Mouse (Mus musculus) urinary bladder, adult 18-20 months (tissue): Measurements from ENCODE around the gene Gse1.

Source experiments
- DNase-seq, 2 experiments: peaks; one replicate each; pipeline ENCODE4 v3.0.0; 2022; ENCODE audit warnings: low spot score in 2 of 2, mixed read lengths in 2 of 2

The Gse1 gene

DNA sequence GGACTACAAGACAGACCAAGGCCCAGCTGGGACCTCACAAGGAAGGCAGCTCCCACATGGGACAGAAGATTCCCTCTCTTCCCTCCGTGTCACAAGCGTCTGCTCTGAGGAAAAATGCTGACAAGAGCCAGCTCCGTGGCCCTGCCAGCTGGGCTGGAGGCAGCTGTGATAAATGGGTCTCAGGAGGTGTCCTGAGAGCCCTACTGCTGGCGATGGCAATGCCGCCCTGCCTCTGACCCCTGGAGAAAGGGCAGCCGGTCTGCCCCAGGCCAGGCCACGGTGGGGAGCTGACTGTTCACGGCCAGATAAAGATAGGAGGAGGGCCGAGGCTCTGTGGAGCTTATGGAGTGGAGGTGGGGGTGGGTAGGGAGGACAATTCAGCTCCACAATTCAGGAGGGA lies 193.4 kb downstream of the Gse1 start:
- no peak for DNase-seq

DNA sequence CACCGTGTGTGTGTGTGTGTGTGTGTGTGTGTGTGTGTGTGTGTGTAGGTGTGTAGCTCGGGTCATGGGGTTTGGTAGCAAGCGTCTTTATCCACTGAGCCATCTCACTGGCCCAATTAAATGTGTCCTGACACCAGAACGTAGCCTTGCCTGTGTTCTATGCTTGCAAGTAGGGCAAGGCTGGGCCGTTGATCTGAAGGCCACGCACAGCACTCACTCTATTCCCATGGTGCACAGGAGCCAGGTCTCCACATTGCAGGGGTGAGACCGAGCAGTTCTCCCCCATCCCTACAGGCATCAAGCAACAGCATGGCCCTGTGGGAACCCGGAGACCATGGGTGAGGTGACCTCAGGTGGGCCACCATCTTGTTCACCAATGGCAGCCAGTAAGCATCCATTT lies 194.0 kb downstream of the Gse1 start:
- DNase-seq: no peak

DNA sequence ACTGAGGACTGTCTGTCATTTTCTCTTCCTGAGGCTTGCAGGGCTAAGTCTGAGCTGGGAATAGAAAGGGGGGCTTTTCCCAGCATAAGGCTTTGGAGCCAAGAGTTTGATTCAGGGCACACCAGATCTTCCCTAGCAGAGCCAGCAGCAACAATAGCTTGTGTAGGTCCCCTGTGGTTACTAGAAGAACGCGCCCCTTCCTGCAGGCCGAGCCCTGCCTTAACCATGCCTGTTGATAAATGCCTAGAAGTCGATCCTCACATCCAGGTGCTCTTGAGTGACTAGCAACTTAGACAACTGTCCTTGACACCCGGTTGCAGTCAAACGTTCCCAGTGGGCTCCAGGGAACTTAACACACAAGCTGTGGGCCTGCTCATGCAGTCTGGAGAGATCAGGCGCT lies 195.3 kb downstream of the Gse1 start:
- no peak for DNase-seq

DNA sequence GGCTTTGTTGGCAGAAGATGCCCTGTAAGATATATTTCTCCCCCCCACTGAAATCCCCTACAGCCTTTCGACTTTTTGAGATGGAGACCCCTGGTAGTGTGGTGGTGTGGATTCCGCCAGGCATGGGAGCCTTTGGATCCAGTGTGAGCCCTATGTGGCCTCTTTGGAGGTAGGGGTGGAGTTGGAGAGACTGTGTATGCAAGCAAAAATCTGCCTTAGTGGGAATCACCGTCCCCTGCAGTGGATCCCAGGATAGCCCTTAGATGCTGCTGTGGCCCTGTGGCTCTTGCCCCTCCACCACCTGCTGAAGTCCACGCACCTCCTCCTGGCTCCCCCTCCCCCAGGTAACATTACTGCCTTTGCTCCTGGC lies 196.6 kb downstream of the Gse1 start:
- no peak for DNase-seq

DNA sequence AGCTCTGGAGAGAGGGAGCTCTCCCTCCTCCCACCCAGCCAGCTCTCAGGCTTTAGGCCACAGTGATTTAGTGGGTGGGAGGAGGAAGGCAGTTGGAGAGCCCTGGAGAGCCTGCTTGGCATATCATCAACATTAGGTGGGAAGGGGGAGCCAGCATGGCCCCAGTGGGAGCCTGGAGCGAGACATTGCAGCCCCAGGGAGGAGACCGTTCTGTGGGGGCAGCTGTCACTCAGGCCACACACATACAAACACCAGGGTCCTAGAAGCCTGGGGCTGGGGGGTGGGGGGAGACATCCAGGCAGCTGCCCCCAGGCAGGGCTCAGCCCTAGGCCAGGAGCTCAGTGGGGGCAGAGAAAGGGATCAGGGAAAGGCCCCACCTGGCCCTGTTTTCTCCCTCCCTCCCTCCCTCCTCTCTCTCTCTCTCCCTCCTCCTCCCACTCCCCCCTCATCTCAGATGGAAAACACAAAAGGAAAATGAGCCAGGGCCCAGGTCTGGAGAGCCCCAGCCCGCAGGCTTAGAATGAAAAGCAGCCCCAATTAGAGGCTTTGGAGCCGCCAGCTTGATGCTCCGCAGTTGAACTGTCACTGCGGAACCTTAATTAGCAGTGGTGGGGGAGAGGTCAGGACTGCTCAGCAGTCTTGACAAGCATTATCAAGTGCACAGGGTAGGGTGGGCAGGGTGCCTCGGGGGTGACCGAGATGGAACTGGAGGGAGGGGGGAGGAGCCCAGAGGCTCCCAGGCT lies 197.1 kb downstream of the Gse1 start:
- DNase-seq: no peak

DNA sequence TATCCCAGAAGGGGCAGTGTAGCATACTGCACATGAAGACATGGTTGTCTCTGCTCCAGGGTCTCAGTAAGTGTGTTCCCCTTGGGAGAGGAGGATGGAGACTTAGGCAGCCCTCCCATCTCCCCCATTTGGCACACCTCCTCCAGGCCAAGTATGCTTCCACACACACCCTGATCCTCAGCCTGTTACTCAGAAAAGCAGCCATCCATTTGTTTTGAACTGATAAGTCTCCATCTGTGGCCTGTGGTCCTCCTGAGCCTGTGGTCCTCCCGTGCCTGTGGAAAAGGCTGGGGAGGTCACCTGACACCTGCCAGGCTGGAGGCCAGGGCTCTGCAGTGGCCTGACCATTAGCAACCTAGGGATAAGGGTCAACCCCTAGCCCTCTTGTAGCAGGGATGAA lies 197.8 kb downstream of the Gse1 start:
- DNase-seq: no peak

DNA sequence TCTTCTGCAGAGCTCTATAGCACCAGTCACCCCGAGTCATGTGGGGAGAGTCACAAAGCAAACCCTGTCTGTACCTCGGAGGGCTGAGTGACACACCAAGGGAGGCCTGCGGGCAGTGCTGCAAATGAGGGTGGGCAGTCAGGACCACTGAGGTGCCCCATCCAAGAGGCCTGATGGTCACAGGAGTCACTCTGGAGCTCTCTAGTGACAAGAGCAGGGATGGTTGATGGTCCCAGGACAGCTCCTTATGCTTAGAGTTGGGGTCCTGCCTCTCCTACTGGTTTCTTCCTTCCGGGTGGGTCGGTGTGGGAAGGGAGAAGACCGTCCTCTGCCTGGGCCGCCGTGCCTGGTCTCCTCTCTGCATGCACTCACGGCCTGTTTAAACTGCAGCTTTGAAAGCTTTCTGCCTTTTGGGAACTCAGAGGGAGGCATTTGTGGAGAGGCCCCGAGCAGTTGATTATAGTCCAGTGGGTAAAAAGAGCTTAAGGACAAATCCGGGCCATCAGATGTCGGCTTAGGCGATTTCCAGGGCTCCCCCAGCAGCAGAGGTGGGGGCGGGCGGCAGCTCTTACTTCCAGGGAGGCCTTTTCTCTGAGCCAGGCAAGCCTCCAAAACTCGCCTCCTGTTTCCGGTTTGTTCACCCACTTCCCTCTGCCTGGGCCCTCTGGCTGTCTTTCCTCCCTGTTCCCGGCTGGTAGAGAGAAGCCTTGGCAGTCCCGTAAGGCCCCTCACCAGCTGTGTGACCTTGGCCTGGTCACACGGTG lies 198.5 kb downstream of the Gse1 start:
- DNase-seq: no peak

DNA sequence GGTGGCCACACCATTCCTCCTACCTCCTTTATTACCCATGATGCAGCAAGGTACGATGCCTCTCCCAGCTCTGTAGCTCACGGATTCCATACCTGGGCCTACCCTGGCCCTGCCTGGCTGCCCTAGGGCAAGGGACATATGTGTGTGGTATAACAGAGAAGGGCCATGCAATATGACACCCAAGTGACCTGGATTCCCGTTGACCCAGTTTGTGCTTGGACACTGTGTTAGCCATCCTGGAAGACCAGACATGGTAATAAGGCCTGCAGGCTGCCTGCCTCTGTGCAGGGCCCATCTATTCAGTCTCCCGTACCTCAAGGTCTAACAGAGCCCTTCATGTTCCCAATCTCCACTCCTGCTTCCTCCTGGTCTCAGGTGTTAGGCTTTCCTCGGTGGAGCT lies 200.2 kb downstream of the Gse1 start:
- no peak for DNase-seq

DNA sequence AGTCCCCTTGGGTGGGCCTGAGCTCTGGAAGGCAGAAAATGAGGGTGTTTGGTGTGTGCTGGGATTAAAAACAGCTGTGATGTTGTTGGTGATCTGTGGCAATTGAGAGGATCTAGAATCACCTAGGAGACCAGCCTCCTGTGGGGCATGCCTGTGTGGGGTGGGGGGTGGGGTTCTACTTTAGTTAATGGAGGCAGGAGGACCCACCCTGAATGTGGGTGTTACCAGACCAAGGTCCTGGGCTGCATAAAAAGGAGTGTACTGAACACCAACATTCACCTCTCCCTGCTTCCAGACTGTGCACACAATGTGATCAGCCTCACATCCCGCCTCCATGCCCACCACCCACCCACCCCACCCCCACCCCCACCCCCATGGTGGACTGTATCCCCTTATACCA lies 200.9 kb downstream of the Gse1 start:
- no peak for DNase-seq

DNA sequence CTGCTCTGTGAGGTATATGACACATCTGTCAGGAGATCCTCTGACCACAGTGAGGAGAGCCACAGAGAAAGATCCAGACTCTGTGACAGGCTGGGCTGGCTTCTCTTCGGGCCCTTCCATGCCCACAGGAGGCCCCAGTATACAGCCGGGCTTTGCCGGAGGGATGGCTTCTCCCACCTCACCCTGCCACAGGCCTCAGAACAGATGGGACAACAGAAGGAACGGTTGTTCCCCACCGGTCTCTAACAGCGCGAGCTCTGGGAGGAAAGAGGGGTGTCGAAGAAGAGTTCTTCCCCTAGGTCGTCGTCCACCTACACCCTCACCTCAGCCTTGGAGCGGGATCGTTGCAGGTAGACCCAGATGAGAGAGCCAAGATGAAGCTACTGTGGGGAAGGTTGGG lies 202.8 kb downstream of the Gse1 start:
- DNase-seq: no peak

DNA sequence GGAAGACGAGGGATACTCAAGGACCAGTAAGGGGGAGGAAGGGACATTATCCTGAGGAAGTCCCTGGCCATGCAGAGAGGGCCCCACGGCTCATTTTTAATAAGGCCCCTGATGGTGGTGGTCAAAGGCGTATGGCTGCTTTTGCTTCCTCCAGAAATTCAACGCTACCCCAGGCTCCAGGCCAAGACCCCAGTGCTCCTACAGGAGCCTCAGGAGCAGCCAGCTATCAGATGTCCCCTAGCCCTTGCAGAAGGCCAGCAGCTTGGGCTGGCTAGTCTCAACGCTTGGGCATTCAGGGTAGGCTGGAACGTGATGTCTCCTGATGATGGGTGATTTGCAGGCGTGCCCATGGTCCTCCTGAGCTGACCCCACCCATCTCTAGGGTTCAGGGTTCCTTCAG lies 204.2 kb downstream of the Gse1 start:
- no peak for DNase-seq

DNA sequence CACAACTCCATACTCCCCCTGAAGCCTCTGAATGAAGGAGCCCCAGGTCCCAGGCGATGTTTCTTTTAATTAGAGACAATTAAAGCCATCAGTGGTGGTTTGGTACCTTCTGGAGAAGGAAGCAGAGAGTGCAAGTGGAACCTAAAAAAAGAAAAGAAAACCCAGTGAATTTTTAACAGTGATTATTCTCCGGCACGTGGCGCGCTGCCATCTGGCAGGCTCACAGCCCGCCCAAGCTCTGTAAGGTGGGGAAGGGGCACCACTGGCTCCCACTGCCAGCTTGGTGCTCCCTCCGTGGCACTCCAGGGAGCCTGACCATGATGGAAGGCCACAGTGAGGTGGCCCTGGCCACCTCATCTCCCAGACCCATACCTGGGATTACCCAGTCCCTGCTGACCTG lies 204.9 kb downstream of the Gse1 start:
- no peak for DNase-seq

DNA sequence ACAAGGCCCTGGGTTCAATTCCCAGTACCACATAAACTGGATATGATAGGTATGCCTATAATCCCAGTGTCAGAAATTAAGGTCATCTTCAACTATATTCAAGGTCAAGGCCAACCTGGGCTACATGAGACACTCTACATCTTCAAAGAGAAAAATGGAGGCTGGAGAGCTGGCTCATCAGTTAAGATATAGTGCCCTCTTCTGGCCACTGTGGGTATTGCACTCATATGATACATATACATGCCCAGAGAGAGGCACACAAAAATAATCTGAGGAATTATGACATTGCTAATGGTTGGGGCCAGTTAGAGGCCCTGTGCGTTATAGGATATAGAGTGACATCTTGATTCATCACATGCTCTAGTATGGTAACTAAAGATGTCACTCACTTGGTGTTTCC lies 205.5 kb downstream of the Gse1 start:
- no peak for DNase-seq

DNA sequence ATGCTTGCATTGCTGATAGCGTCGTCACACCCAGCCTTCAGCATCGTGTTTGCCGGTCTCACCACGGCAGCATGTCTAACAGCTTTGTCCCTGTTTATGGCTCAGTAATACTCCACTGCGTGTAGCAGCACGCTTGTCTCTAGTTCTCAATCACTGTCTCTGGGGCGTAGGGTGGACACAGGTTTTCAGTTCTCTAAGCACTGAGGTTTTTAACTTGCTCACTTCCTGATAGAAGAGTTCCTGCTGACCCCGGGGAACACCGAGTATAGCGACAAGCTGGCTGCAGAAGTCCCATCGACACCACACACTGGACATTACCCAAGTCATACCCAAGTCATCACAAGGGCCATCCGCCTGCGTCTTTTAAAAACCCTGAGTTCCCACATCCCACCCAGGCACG lies 207.5 kb downstream of the Gse1 start:
- no peak for DNase-seq

DNA sequence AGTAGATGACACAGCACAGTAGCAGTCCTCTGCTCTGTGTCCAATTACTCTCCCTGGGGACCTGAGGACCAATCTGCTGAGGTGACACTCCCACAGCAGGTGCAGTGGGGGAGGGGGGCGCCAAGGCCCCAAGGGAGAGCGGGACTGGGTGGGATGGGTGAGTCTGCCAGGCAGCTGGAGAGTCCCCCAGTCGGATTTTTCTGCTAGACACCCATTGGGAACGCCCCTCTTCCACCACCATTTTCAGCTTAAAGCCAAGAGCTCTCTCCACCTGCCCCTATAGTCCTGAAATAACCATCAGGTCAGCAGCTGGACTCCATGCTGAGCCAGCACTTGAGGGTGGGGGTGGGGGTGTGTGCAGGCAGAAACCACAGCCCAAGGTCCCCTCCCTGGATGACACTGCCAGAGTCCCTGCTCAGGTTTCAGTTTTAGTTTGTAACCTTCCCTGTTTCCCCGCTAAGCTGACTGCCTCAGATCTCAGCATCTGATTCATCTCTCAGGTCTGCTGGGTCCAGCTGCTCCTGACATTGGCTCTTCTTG lies 208.3 kb downstream of the Gse1 start:
- no peak for DNase-seq

DNA sequence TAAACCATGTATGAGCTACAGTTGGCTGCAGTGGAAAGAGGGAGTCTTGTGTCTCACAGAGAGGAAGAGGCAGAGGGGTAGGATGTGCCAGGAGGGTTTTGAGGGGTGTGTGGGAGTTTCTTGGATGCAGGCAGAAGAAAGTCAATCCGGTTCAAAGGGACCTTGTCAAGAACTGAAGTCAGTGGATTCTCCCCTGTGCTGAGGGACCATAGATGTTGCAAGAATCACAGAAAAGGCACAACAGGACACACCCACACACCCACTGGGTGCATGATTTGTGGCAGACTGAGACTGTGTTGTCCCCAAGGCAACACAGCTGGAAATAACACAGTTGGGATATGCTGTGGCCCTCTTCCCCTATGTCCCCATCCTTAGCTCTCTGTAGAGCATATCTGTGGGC lies 209.0 kb downstream of the Gse1 start:
- no peak for DNase-seq

DNA sequence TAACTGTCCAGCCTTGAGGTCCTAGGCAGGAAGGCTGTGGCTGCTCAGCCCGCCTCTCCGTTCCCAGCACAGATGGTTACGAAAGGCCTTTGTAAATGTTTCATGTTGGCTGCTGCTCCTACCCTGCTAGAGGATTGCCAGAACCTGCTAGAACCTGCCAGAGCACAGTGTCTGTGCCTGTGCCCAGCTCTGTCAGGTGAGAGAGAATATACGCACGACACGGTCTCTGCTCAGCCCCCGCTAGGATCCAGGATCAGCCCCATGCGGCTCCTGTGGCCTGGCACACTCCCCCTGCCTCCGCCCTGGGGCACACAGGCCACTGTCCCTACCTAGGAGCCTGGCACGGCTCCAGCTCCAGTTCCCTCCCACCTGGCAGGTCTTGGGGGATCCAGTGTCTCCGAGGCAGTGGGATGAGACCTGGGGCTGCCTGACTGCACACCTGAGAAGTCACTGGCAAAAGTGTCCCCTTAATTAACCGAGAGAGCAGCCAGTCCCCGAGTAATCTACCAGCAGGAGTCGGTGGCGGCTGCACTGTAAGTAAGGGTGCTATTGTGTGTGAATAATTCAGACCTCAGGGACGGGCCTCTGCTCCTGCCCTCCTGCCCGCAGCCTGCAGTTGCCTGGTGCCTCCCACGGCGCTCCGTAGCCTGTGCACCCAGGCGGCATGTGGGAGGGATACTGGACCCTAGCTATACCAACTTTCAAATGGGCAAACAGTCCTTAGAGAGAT lies 209.6 kb downstream of the Gse1 start:
- peak in 1 of 2 experiments; percentile 70 for DNase-seq

DNA sequence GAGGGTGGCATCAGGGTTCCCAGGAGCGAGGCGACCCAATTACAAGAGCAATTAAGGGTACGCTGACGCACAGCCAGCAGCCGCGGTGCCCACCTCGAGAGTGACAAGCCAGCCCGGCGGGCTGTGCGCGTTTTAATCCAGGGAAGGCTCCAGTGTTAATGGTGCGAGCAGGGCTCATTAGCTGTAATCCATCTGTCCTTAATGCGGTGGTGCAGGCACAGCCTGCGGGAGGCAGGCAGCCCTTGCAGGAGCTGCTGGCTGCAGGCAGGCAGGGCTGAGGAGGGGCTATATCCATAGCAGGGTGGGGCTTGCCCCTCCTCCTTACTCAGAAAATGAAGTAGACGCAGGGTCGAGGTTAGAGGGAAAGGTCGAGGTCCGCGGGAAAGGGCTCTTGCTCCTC lies 211.1 kb downstream of the Gse1 start:
- no peak for DNase-seq

DNA sequence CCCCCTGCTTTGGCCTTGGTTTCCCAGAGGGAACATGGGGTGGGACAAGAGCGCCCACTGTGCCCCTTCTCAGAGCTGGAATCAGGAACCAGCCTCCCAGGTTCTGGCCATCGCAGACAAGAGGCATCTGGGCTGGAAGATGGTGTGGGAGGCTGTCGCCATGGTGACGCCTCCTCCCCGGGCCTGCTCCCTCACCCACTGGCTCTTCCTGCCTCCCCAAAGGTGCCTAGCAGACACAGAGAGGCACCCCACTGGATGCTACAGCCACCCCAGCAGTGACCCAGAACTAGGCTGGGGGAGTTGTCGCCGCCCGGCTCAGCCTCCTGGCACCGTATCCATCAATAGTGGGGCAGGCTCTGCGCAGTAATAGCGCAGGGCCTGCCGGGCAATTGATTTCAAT lies 212.5 kb downstream of the Gse1 start:
- no peak for DNase-seq

DNA sequence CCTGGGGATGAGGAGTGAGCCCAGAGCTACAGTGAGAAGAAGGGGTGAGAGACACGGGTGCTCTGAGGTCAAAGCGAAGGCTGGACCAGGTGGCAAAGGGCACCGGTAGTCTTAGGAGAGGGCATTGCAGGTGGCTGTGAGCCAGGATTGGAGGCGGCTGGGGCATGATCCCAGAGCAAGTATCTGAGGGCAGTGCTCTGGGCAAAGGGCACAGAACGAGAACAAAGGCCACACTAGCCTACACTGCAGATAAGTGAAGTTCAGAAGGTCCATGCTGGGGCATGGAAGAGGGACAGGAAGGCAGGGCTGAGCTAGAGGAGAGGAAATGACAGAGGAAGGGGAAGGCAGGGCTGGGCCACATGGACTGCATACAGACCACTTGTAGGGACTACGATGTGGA lies 213.4 kb downstream of the Gse1 start:
- no peak for DNase-seq

DNA sequence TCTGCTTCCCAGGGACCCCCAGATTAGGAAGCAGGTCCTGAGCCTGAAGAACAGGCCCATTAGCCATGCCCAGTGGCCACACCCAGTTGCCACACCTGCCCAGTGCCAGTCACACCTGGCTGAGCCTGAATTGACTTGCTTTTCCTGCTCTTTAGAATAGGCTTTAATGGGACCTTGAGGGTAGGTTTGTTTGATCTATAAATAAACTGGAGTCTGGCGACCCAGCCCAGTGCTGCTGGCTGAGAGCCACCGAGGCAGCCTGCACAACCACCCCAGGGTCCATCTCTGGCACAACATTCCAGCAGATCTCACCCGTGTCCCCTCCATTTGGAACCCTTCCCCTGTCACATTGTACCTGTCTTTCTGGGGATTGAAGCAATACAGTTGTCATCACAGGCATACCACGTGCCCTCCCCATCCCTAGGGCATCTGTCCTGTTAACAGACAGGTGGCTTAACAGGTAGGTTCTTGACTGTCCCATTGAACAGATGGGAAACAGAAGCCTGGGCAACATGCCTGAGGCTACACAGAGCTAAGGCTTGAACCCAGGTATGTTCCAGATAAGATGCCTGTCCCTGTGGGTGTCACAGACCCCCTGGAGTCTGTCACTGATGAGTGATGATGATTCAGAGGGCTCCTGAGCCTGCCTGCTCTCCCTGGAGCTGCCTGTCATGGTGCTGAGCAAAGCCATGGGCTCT lies 214.2 kb downstream of the Gse1 start:
- DNase-seq: peak in 1 of 2 experiments; percentile 42

DNA sequence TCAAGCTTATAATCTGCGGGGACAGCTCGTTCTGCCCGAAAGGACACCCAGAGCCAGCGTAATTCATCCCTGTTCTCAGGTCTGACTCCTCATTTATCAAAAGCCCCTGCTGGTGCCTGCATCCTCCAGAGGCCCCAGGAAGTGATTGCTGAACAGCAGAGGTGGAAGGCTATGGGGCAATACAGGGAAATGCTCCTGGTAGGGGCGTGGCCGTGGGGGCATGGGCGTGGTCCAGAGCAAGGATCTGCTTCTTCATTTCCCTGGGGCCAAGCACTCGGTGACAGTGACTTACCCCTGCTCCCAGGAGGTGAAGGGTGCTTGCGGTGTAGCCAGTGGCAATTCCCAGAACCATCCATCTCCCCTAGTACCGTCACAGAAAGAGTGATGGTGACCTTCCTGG lies 217.0 kb downstream of the Gse1 start:
- no peak for DNase-seq
